In genomic region chr2:121596621-121597020, GRCm38 (mm10) we compare ENCODE assay signal across 17 mouse cellular contexts.
A peak's percentile ranks its signal among the peaks of the same experiment; 100 is the strongest.
DNase-seq lines count a peak whose midpoint lies in the region; ATAC-seq and TF ChIP-seq lines count a peak whose summit lies in the region.
"Had no signal": no experiment of that assay in that cellular context is flagged by ENCODE, and none has a peak within 500 bp of the region (broad histone marks: within the 10 kb centered on the region; RNA-seq: fewer than 3 reads in every experiment).

No protein-coding gene starts in this region.

- H3K4me3 ChIP-seq in left cerebral cortex, adult 2 months, result no peak overlapping the region
- H3K4me3 ChIP-seq: forebrain, embryonic 12.5 days; liver, embryonic 13.5 days; midbrain, embryonic 10.5 days; myocyte had no signal

- peak; percentile 21 for TF ChIP-seq CTCF in left cerebral cortex, adult 2 months (IDR thresholded peaks at IDR 0.05)

- no peak overlapping the region for H3K27ac ChIP-seq in left cerebral cortex, adult 2 months
- H3K27ac ChIP-seq: forebrain, embryonic 12.5 days; liver, embryonic 13.5 days; midbrain, embryonic 10.5 days had no signal

- DNase-seq in frontal cortex, postnatal 10 days (ENCODE audit: low spot score in 2 of 2), result no peak
- DNase-seq in left cerebral cortex, adult 2 months (ENCODE audit: extremely low spot score in 1 of 2, low spot score in 2 of 2), result no peak
- no peak for DNase-seq in left cerebral cortex, postnatal 4 days
- DNase-seq in cerebellum, adult 18-20 months, result peak; percentile 72 to 80
- no peak for DNase-seq in layer of hippocampus, adult 9-10 months (ENCODE audit: low spot score)
- no peak for DNase-seq in frontal cortex, postnatal 14 days (ENCODE audit: low spot score in 2 of 2)
- DNase-seq: heart, postnatal 36 days; layer of hippocampus, adult 9-11 months; liver, embryonic 13.5 days; lung, postnatal 10 days; right cerebral cortex, adult 18-20 months had no signal

- 0 out of 2 replicates have a peak, but pooled peaks have one; percentile 39 for ATAC-seq in frontal cortex, adult (ENCODE audit: low TSS enrichment)
- 0 out of 2 replicates have a peak, but pooled peaks have one; percentile 37 for ATAC-seq in common myeloid progenitor, adult 5-6 weeks (replicated peaks; ENCODE audit: low read depth, poor library complexity, severe bottlenecking)
- ATAC-seq: Patski had no signal

- intact Hi-C loops in left cerebral cortex, adult 2 months (cut with DNase I), result no loop called here
- intact Hi-C loops in left cerebral cortex, postnatal 4 days (cut with DNase I), result no loop called here

Comparison
In these comparisons a context has a peak if more than half of its experiments do, and no peak if none do; other contexts are left out.
1. DNase-seq: peak in cerebellum, adult 18-20 months (2 of 2); none in frontal cortex, postnatal 10 days (0 of 2), left cerebral cortex, adult 2 months (0 of 2), left cerebral cortex, postnatal 4 days (single experiment), layer of hippocampus, adult 9-10 months (single experiment) and frontal cortex, postnatal 14 days (0 of 2).